Mouse (Mus musculus) embryonic facial prominence, embryonic 12.5 days (tissue): ENCODE data around the gene Ociad1. TPM values are rescaled to one million over a fixed set of nuclear protein-coding genes. Genes with fewer than 3 reads are reported as not detected.
A peak's percentile ranks its signal among the peaks of the same experiment; 100 is the strongest.

ENCODE experiments used
- ATAC-seq: fragments of 200-750 bp; cut with Nextera tagmentation; 2 replicates; pipeline ENCODE4 v1.8.0; 2017; ENCODE audit not compliant: insufficient number of reproducible peaks, insufficient read depth, low FRiP score, low TSS enrichment
- H3K27ac ChIP-seq: fragments of 300-500 bp; sonication (generic); 2 replicates; pipeline ENCODE4 v1.5.1; 2016; ENCODE audit warnings: mild to moderate bottlenecking
- H3K27me3 ChIP-seq: fragments of 300-500 bp; sonication (generic); 2 replicates; pipeline ENCODE4 v1.6.1; 2016; ENCODE audit warnings: mild to moderate bottlenecking, moderate library complexity
- H3K36me3 ChIP-seq: fragments of 300-500 bp; sonication (generic); 2 replicates; pipeline ENCODE4 v1.6.1; 2016; ENCODE audit warnings: mild to moderate bottlenecking
- H3K4me1 ChIP-seq: fragments of 300-500 bp; sonication (generic); 2 replicates; pipeline ENCODE4 v1.6.1; 2016
- H3K4me2 ChIP-seq: fragments of 300-500 bp; sonication (generic); replicated peaks from 2 replicates; pipeline ENCODE4 v1.6.1; 2016; ENCODE audit warnings: mild to moderate bottlenecking, moderate library complexity
- H3K4me3 ChIP-seq: fragments of 300-500 bp; sonication (generic); 2 replicates; pipeline ENCODE4 v1.5.1; 2016; ENCODE audit warnings: mild to moderate bottlenecking
- H3K9ac ChIP-seq: fragments of 300-500 bp; sonication (generic); 2 replicates; pipeline ENCODE4 v1.6.1; 2016; ENCODE audit warnings: mild to moderate bottlenecking, moderate library complexity
- H3K9me3 ChIP-seq: fragments of 300-500 bp; sonication (generic); 2 replicates; pipeline ENCODE4 v1.6.1; 2016; ENCODE audit warnings: mild to moderate bottlenecking, moderate library complexity
- WGBS: fragments of 180-500 bp; shearing (Covaris S2); methylation state at CpG from one replicate; pipeline ENCODE4 v1.1.7; 2016; 5-methylcytosine and 5-hydroxymethylcytosine counted together
- polyA plus RNA-seq: library from polyadenylated mRNA; unstranded; fragments of >200 nt; fragmentation: Nextera tagmentation; extraction: Ambion mirVana; gene quantifications from 2 replicates; pipeline ENCODE4 v1.2.1, GENCODE M21; 2016

Ociad1 gene
- polyA plus RNA-seq = 207 and 219 TPM in 2 replicates

DNA sequence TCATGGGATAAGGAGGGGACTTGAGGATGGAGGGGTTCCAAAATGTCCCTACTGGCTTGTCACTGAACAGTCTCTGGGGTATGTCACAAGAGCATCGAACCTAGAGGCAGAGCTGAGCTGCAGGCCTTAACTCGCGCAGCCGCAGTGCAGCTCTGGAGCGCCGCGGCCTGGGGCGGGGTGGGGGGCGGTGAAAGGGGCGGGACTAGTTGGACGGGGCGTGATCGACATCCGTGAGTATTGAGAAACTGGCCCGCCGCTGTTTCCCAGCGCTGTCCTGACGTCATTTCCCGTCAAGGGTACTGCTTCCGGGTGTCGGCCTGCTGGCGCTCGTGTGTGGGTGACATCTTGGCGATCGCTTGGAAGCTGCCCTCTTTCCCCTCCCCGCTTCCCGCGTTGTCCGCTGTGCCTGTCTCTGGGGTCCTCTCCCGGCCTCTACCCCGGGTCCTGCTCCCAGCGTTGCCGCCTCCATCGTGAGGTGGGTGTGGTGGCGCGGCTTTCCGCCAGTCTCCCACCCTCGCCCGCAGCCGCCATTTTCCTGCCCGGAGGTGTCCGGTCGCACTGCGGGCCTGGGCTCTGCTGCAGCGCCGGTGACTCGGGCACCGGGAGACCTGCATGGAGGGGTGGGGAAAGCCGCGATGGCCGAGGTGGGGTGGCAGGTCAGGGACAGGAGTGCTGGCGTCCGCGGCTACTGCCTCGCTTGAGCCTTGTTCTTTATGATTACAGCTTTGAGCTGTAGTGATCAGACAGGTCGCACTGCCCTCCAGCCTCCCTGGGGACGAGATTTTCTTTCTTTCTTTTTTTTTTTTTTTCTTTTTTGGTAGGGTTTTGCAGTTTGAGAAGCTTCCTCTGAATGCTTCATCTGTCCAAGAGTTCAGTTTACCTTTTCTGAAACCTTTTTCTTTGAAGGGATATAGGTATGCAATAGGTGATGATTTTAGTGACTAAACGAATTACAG, at the start of gene Ociad1:
Ociad1 (plus strand) TSS at position 283 of the 956 bp plus-strand sequence.
- Histone ChIP-seq H3K9ac (peak within 1 kb of the TSS; percentile 94), H3K4me3 (peak within 1 kb of the TSS; percentile 98), H3K4me1 (peaks cover 6% of the 10 kb centered on the region), H3K27me3 (no peaks in the 10 kb centered on the region), H3K4me2 (peak within 1 kb of the TSS; percentile 67), H3K9me3 (no peaks in the 10 kb centered on the region), H3K36me3 (peaks cover 13% of the 10 kb centered on the region), H3K27ac (peak within 1 kb of the TSS; percentile 89)
- peak; percentile 97 for ATAC-seq
- under 1% methylated on average over 58 of the region's 58 CpGs for WGBS

GRCm38 (mm10) chr5:73244403-73244802, 48.2 kb upstream of the Ociad1 start:
- Histone ChIP-seq H3K9me3 (no peaks in the 10 kb centered on the region), H3K27ac (no peak overlapping the region), H3K27me3 (no peaks in the 10 kb centered on the region), H3K9ac (no peak overlapping the region), H3K4me1 (no peaks in the 10 kb centered on the region), H3K4me2 (no peak overlapping the region), H3K4me3 (no peak overlapping the region), H3K36me3 (no peaks in the 10 kb centered on the region)
- no peak for ATAC-seq
- 85% methylated on average over 13 of the region's 13 CpGs for WGBS

DNA sequence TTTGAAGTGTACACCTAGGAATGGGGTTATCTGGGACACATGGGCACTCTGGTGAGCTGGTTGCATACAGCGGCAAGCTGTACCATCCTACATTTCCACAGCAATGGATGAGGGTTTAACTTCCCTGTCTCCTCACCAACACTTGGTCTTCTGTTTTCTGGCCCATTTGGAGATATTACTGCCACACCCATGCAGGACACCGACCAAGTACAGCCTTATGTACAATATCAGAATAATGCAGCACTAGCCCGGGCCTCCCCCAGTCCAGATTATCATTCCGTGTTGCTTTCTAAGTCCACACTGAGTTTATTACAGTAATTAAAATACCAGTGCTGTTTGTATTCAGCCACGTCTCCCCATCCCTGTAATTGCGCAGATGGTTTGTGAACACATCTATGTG, 46.2 kb upstream of the Ociad1 start:
- Histone ChIP-seq H3K27ac (no peak overlapping the region), H3K4me3 (no peak overlapping the region), H3K9ac (no peak overlapping the region), H3K36me3 (no peaks in the 10 kb centered on the region), H3K27me3 (no peaks in the 10 kb centered on the region), H3K4me1 (0 out of 2 replicates have a peak, but pooled peaks cover 3% of the 10 kb centered on the region), H3K4me2 (no peak overlapping the region), H3K9me3 (no peaks in the 10 kb centered on the region)
- ATAC-seq = no peak
- WGBS = 83% methylated on average over 6 of the region's 6 CpGs

GRCm38 (mm10) chr5:73248211-73248610, 44.4 kb upstream of the Ociad1 start:
- no peak for ATAC-seq
- no peak overlapping the region for H3K4me2 ChIP-seq
- 55% methylated on average over 8 of the region's 8 CpGs for WGBS
- H3K27ac ChIP-seq = no peak overlapping the region
- no peak overlapping the region for H3K4me3 ChIP-seq
- no peaks in the 10 kb centered on the region for H3K36me3 ChIP-seq
- H3K9ac ChIP-seq = no peak overlapping the region
- 0 out of 2 replicates have a peak, but pooled peaks cover 3% of the 10 kb centered on the region for H3K4me1 ChIP-seq
- H3K27me3 ChIP-seq = no peaks in the 10 kb centered on the region
- H3K9me3 ChIP-seq = no peaks in the 10 kb centered on the region

DNA sequence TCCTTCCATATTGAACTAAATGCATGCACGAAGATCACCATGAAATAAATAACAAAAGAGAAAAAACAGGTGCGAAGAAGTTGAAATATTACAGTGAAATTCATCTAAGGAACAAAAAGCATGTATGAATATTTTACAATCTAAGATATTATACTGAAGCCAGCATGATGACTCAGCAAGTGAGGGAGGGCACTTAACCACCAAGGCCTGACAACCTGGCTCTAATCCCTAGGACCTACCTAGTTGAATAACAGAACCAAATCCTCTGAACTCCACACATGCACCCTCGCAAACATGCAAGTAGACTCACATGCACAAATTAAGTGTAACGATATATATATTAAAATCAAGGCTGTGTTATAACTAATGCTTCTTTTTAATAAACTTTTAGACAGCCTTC, 43.2 kb upstream of the Ociad1 start:
- no peak for ATAC-seq
- H3K9ac ChIP-seq = no peak overlapping the region
- H3K27me3 ChIP-seq = no peaks in the 10 kb centered on the region
- 0 out of 2 replicates have a peak, but pooled peaks cover 3% of the 10 kb centered on the region for H3K4me1 ChIP-seq
- H3K27ac ChIP-seq = no peak overlapping the region
- no peak overlapping the region for H3K4me2 ChIP-seq
- H3K9me3 ChIP-seq = no peaks in the 10 kb centered on the region
- H3K4me3 ChIP-seq = no peak overlapping the region
- no peaks in the 10 kb centered on the region for H3K36me3 ChIP-seq
- 96% methylated on average over 4 of the region's 4 CpGs for WGBS

- H3K9ac ChIP-seq = no peak overlapping the region
- no peak overlapping the region for H3K27ac ChIP-seq
- H3K4me2 ChIP-seq = no peak overlapping the region
- no peaks in the 10 kb centered on the region for H3K36me3 ChIP-seq
- no peak overlapping the region for H3K4me3 ChIP-seq
- peaks cover 7% of the 10 kb centered on the region for H3K4me1 ChIP-seq
- no peak for ATAC-seq
- no peaks in the 10 kb centered on the region for H3K9me3 ChIP-seq
- H3K27me3 ChIP-seq = no peaks in the 10 kb centered on the region
These were observed 39.8 kb upstream of the Ociad1 start for GRCm38 (mm10) chr5:73252739-73253138.

- peak overlapping the region; percentile 72 for H3K4me2 ChIP-seq
- H3K9ac ChIP-seq = peak overlapping the region; percentile 69; the same call in 1 of the 2 replicates
- WGBS = 54% methylated on average over 5 of the region's 5 CpGs
- no peaks in the 10 kb centered on the region for H3K36me3 ChIP-seq
- H3K27ac ChIP-seq = no peak overlapping the region; the same call in 1 of the 2 replicates
- no peak for ATAC-seq
- H3K4me3 ChIP-seq = peak overlapping the region; percentile 90
- no peaks in the 10 kb centered on the region for H3K27me3 ChIP-seq
- H3K4me1 ChIP-seq = peaks cover 7% of the 10 kb centered on the region
- H3K9me3 ChIP-seq = no peaks in the 10 kb centered on the region
These were observed 37.9 kb upstream of the Ociad1 start for GRCm38 (mm10) chr5:73254660-73255059.

DNA sequence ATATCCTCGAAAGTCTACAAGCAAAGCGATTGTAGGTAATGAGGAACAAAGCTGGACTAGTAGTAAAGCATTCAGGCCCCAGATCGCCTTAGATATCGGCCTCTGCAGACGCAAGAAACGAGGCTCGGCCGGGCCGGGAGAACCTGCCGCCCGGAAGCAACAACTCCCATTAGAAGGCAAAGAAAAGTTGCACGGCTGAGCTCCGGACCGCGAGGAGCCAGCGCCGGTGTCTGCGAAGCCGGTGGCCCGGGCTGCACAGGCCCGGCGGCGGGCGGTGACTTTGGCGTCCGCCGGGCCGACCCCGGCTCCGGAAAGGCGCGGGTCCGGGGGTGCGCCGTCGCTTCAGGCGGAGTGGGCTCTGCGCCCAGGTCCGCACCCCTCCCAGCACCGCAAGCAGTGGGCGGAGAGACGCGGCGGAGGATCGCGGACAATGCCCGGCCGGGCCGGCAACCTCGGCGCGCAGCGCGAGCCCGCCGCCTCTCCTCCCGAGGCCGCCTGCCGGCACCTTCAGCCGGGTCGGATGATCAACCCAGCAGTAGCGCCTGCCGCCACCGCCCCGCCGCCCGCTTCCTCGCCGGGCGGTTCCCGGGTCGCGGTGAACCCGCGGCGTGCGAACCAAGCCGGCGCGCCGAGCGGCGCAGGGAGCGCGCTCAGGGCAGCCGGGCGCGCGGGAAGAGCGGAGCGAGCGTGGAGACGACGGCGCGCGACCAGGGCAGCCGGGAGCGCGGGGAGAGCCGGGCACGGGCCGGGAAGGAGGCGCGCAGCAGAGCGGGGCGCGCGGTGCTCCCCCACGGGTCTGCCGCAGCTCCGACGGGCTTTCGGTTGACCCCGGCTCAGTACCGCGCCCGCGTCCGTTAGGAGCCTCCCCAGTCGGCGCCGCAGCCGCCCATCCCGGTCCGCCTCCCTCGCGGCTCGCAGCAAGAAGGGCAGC, 37.0 kb upstream of the Ociad1 start:
- H3K9ac ChIP-seq = peak overlapping the region; percentile 69
- H3K36me3 ChIP-seq = no peaks in the 10 kb centered on the region
- peaks cover 4% of the 10 kb centered on the region for H3K4me1 ChIP-seq
- peak overlapping the region; percentile 90 for H3K4me3 ChIP-seq
- under 1% methylated on average over 107 of the region's 129 CpGs for WGBS
- no peaks in the 10 kb centered on the region for H3K9me3 ChIP-seq
- H3K27me3 ChIP-seq = no peaks in the 10 kb centered on the region
- H3K4me2 ChIP-seq = peak overlapping the region; percentile 72
- ATAC-seq = peak; percentile 25; the same call in 1 of the 2 replicates
- peak overlapping the region; percentile 96 for H3K27ac ChIP-seq

- Histone ChIP-seq H3K27me3 (no peaks in the 10 kb centered on the region), H3K36me3 (no peaks in the 10 kb centered on the region), H3K27ac (peak within 1 kb of the TSS; percentile 96), H3K4me3 (peak within 1 kb of the TSS; percentile 90), H3K4me2 (peak within 1 kb of the TSS; percentile 72), H3K9me3 (no peaks in the 10 kb centered on the region), H3K4me1 (peaks cover 4% of the 10 kb centered on the region), H3K9ac (peak within 1 kb of the TSS; percentile 69)
- ATAC-seq = peak; percentile 98
- under 1% methylated on average over 43 of the region's 44 CpGs for WGBS
These were observed 36.1 kb upstream of the Ociad1 start, which contains the start of gene Fryl for GRCm38 (mm10) chr5:73256352-73257065. Fryl (minus strand) TSS chr5:73256619.

DNA sequence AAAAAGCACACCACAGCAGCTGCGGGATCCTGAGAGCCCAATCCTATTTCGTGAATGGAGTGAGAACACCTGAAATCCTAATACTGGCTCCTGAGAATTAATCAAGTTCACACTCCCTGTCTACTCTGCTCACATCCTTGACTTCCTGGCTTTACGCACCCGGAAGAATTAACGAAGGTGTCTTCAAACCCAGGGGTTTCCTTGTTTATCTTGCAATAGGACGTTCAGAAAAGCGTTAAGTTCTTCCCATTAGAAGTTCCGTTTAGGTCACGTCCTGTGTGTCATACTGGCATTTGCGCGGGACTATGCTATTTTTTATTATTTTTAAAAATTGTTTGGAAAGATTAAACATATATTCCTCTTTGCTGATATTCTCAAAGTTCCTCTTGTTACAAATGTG, 35.5 kb upstream of the Ociad1 start:
- ATAC-seq = no peak
- WGBS = 3% methylated on average over 11 of the region's 11 CpGs

GRCm38 (mm10) chr5:73257723-73258122, 34.9 kb upstream of the Ociad1 start:
- ATAC-seq = no peak
- H3K4me2 ChIP-seq = peak overlapping the region; percentile 72; the same call in 1 of the 2 replicates
- no peaks in the 10 kb centered on the region for H3K27me3 ChIP-seq
- H3K4me1 ChIP-seq = peaks cover 4% of the 10 kb centered on the region
- H3K4me3 ChIP-seq = no peak overlapping the region
- H3K9me3 ChIP-seq = no peaks in the 10 kb centered on the region
- no peak overlapping the region for H3K27ac ChIP-seq
- H3K36me3 ChIP-seq = no peaks in the 10 kb centered on the region
- no peak overlapping the region for H3K9ac ChIP-seq
- 52% methylated on average over 8 of the region's 8 CpGs for WGBS

More for the DNA sequence above, 35.5 kb upstream of the Ociad1 start:
- peaks cover 4% of the 10 kb centered on the region for H3K4me1 ChIP-seq
- H3K36me3 ChIP-seq = no peaks in the 10 kb centered on the region
- peak overlapping the region; percentile 72 for H3K4me2 ChIP-seq
- H3K27me3 ChIP-seq = no peaks in the 10 kb centered on the region
- H3K9ac ChIP-seq = no peak overlapping the region; the same call in 1 of the 2 replicates
- no peak overlapping the region for H3K27ac ChIP-seq
- no peaks in the 10 kb centered on the region for H3K9me3 ChIP-seq
- H3K4me3 ChIP-seq = peak overlapping the region; percentile 90
